Mouse (Mus musculus): Measurements from ENCODE around the gene Them7.

Them7 gene

GRCm38 (mm10) chr2:105311991-105312390 lies 87.9 kb downstream of the Them7 start:
- no peak for DNase-seq

GRCm38 (mm10) chr2:105313077-105313476 lies 89.0 kb downstream of the Them7 start:
- DNase-seq, result no peak

GRCm38 (mm10) chr2:105317556-105318184 lies 93.5 kb downstream of the Them7 start:
- no peak for DNase-seq

- DNase-seq, result no peak
Observed at GRCm38 (mm10) chr2:105326067-105326466, 101.9 kb downstream of the Them7 start.

- no peak for DNase-seq
Observed at GRCm38 (mm10) chr2:105330024-105330423, 105.9 kb downstream of the Them7 start.

GRCm38 (mm10) chr2:105333107-105333506 lies 109.0 kb downstream of the Them7 start:
- DNase-seq, result no peak

GRCm38 (mm10) chr2:105333976-105334713 lies 110.0 kb downstream of the Them7 start:
- peak; percentile 17 for DNase-seq

GRCm38 (mm10) chr2:105335661-105336060 lies 111.5 kb downstream of the Them7 start:
- no peak for DNase-seq

- no peak for DNase-seq
Observed at GRCm38 (mm10) chr2:105336314-105337027, 112.4 kb downstream of the Them7 start.

- DNase-seq, result no peak
Observed at GRCm38 (mm10) chr2:105337171-105337875, 113.2 kb downstream of the Them7 start.

GRCm38 (mm10) chr2:105339993-105340392 lies 115.9 kb downstream of the Them7 start:
- no peak for DNase-seq

- no peak for DNase-seq
Observed at GRCm38 (mm10) chr2:105348886-105349285, 124.8 kb downstream of the Them7 start.

GRCm38 (mm10) chr2:105356791-105357190 lies 132.7 kb downstream of the Them7 start:
- DNase-seq, result no peak

- DNase-seq, result no peak
Observed at GRCm38 (mm10) chr2:105358040-105358439, 133.9 kb downstream of the Them7 start.

- DNase-seq, result no peak
Observed at GRCm38 (mm10) chr2:105367623-105368022, 143.5 kb downstream of the Them7 start.

GRCm38 (mm10) chr2:105370240-105370639 lies 146.1 kb downstream of the Them7 start:
- DNase-seq, result no peak

- no peak for DNase-seq
Observed at GRCm38 (mm10) chr2:105370698-105371097, 146.6 kb downstream of the Them7 start.

GRCm38 (mm10) chr2:105372156-105372555 lies 148.0 kb downstream of the Them7 start:
- DNase-seq, result no peak

GRCm38 (mm10) chr2:105372727-105373126 lies 148.6 kb downstream of the Them7 start:
- DNase-seq, result no peak

- no peak for DNase-seq
Observed at GRCm38 (mm10) chr2:105373658-105374057, 149.5 kb downstream of the Them7 start.

- no peak for DNase-seq
Observed at GRCm38 (mm10) chr2:105375261-105375660, 151.1 kb downstream of the Them7 start.

- DNase-seq, result no peak
Observed at GRCm38 (mm10) chr2:105375705-105376104, 151.6 kb downstream of the Them7 start.

GRCm38 (mm10) chr2:105379682-105380081 lies 155.6 kb downstream of the Them7 start:
- no peak for DNase-seq

All from right cerebral cortex, postnatal 14 days (tissue).